Mouse (Mus musculus) liver, postnatal 0 days (tissue): Measurements from ENCODE around the gene Hecw1.

Source experiments
- CTCF ChIP-seq: sonication (generic); IDR thresholded peaks from 2 replicates; pipeline ENCODE4 v1.5.1; 2016; ENCODE audit warnings: antibody characterized with exemption, low read depth
- EP300 ChIP-seq: IDR thresholded peaks from 2 replicates; pipeline ENCODE4 v1.6.1; 2016; ENCODE audit warnings: antibody characterized with exemption, low read depth, mild to moderate bottlenecking

- TF ChIP-seq EP300 (no peak), CTCF (peak; percentile 60)
These were observed 345.0 kb downstream of the Hecw1 start for GRCm38 (mm10) chr13:14177989-14178388.
